Mouse (Mus musculus): ENCODE measurements around the gene Mex3a. TPM values are rescaled to one million over a fixed set of nuclear protein-coding genes. Genes with fewer than 3 reads are reported as not detected.

Mex3a gene
- polyA plus RNA-seq, 1 experiment: 0.84 TPM

DNA sequence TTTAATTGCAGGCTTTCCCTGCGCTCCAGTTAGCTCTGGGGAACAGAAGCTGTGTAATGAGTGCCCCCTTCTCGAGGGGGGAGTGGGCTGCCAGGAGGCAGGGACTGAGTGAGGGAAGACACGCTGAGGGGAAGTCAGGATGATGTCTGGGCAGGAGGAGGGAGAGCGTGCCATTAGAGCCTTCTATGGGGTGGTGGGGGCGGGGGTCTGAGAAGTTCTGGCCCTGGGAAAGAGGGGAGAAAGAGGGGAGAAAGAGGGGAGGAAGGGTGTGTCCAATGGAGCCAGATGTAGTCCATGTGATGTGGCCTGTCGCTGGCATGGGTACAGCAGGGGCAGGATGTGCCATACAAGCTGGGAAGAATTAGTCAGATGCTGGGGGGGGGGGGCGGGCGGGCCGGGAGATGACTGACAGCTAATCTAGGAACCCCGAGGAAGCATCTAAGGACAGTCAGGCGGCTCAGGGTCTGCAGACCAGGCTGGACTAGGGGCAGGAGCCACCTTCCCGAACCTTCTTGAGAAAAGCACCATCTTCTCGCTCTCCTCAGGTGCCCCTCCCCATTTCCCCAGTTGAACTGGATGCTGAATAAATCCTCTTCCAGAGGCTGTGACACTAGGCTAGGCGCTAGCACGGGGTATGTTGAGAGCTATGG, 19.2 kb upstream of the Mex3a start:
- Histone ChIP-seq H3K4me1 (ENCODE audit: control insufficient read depth, insufficient read depth, low read length) (peaks cover 41% of the 10 kb centered on the region), H3K4me3 (replicated peaks; ENCODE audit: extremely low read depth, low read depth, low read length) (no peak overlapping the region)
- DNase-seq: no peak
- TF ChIP-seq CTCF (IDR thresholded peaks at IDR 0.05; ENCODE audit: insufficient read depth, low read length) (no peak), POLR2A (IDR thresholded peaks at IDR 0.05; ENCODE audit: borderline replicate concordance, extremely low read depth, low read depth, low read length) (no peak)
- WGBS: 15% methylated on average over 15 of the region's 15 CpGs

DNA sequence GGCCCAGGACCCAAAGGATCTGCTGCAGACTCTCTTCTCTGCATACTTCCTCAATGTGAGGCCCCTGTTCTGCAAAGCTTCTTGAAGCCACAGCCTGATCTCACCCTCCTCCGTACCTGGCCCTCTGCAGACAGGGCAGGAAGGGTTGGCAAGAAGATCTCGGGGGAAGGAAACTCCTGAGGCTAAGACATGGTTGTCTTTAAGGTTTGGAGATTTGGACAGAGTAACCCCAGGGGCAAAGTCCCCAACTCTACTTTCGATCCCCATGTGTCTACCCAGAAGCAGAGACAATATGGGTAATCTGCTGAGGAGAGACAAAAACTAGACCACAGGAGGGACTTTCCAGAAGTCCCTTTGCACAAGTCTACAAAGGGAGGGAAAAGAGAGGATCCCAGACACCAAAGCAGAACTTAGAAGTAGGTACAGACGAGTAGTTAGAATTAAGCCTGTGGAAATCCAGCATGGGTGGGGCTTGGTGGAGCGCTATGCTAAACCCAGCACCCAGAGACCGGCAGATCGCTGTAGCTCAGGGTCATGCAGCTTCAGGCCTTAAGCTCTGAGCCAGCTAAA, 18.6 kb upstream of the Mex3a start:
- peaks cover 41% of the 10 kb centered on the region for H3K4me1 ChIP-seq (ENCODE audit: control insufficient read depth, insufficient read depth, low read length)
- H3K4me3 ChIP-seq (replicated peaks; ENCODE audit: extremely low read depth, low read depth, low read length): no peak overlapping the region
- no peak for DNase-seq
- 48% methylated on average over 7 of the region's 7 CpGs for WGBS
- no peak for TF ChIP-seq CTCF (IDR thresholded peaks at IDR 0.05; ENCODE audit: insufficient read depth, low read length)

- Histone ChIP-seq H3K4me1 (ENCODE audit: control insufficient read depth, insufficient read depth, low read length) (peaks cover 38% of the 10 kb centered on the region), H3K4me3 (replicated peaks; ENCODE audit: extremely low read depth, low read depth, low read length) (no peak overlapping the region)
- WGBS: 57% methylated on average over 10 of the region's 10 CpGs
- DNase-seq: peak; percentile 67
- no peak for TF ChIP-seq POLR2A (IDR thresholded peaks at IDR 0.05; ENCODE audit: borderline replicate concordance, extremely low read depth, low read depth, low read length)
- no peak for TF ChIP-seq CTCF (IDR thresholded peaks at IDR 0.05; ENCODE audit: insufficient read depth, low read length)
Observed at GRCm38 (mm10) chr3:88514231-88515094, 17.7 kb upstream of the Mex3a start.

DNA sequence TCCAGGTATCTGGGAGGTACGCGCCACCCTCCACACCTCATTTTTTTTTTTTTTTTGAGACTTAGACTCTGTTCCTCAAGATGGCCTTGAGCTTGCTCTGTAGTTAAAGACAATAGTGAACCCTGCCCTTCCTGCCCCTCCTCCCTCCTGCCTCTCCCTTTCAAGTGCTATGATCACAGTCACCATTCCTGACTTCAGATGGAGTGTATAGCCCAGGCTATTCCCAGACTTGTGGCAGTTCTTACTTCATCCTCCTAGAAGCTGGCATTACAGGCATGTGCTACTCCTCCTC, 17.2 kb upstream of the Mex3a start:
- no peak for DNase-seq
- TF ChIP-seq CTCF (IDR thresholded peaks at IDR 0.05; ENCODE audit: insufficient read depth, low read length) (no peak), POLR2A (IDR thresholded peaks at IDR 0.05; ENCODE audit: borderline replicate concordance, extremely low read depth, low read depth, low read length) (no peak)
- Histone ChIP-seq H3K4me1 (ENCODE audit: control insufficient read depth, insufficient read depth, low read length) (peaks cover 35% of the 10 kb centered on the region), H3K4me3 (replicated peaks; ENCODE audit: extremely low read depth, low read depth, low read length) (no peak overlapping the region)
- WGBS: 94% methylated on average over 2 of the region's 2 CpGs

- no peak for TF ChIP-seq POLR2A (IDR thresholded peaks at IDR 0.05; ENCODE audit: borderline replicate concordance, extremely low read depth, low read depth, low read length)
- no peak for TF ChIP-seq CTCF (IDR thresholded peaks at IDR 0.05; ENCODE audit: insufficient read depth, low read length)
- Histone ChIP-seq H3K4me3 (replicated peaks; ENCODE audit: extremely low read depth, low read depth, low read length) (no peak overlapping the region), H3K4me1 (ENCODE audit: control insufficient read depth, insufficient read depth, low read length) (peaks cover 33% of the 10 kb centered on the region)
- 82% methylated on average over 2 of the region's 2 CpGs for WGBS
- no peak for DNase-seq
Observed at GRCm38 (mm10) chr3:88516407-88516806, 15.8 kb upstream of the Mex3a start.

GRCm38 (mm10) chr3:88518411-88518810, 13.8 kb upstream of the Mex3a start:
- no peak overlapping the region for H3K4me3 ChIP-seq (replicated peaks; ENCODE audit: extremely low read depth, low read depth, low read length)
- peaks cover 16% of the 10 kb centered on the region for H3K4me1 ChIP-seq (ENCODE audit: control insufficient read depth, insufficient read depth, low read length)
- TF ChIP-seq CTCF (IDR thresholded peaks at IDR 0.05; ENCODE audit: insufficient read depth, low read length) (no peak), POLR2A (IDR thresholded peaks at IDR 0.05; ENCODE audit: borderline replicate concordance, extremely low read depth, low read depth, low read length) (no peak)
- 89% methylated on average over 4 of the region's 4 CpGs for WGBS
- no peak for DNase-seq

GRCm38 (mm10) chr3:88520078-88520477, 12.1 kb upstream of the Mex3a start:
- no peak for DNase-seq
- Histone ChIP-seq H3K4me3 (replicated peaks; ENCODE audit: extremely low read depth, low read depth, low read length) (no peak overlapping the region), H3K4me1 (ENCODE audit: control insufficient read depth, insufficient read depth, low read length) (peaks cover 7% of the 10 kb centered on the region; the same call in 1 of the 2 replicates)
- TF ChIP-seq POLR2A (IDR thresholded peaks at IDR 0.05; ENCODE audit: borderline replicate concordance, extremely low read depth, low read depth, low read length) (no peak), CTCF (IDR thresholded peaks at IDR 0.05; ENCODE audit: insufficient read depth, low read length) (no peak)
- WGBS: 84% methylated on average over 2 of the region's 2 CpGs

DNA sequence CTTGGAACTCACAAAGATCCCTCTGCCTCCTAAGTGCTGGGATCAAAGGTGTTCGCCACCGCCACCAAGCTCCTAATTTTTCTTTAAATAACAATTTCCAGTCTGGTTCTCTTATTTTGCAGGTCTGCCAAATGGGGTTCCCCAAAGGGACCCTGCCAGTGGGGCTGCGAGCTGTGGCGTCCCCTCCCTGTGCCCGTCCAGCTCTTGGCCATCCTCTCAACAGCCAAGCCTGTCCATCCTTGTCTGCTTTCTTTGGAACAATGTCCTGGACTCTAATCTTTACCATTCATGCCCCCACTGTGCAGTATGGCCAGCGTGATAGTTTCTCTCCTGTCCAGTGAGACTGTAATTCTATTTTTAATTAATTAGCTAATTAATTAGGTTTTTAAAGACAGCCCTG, 11.0 kb upstream of the Mex3a start:
- no peak for TF ChIP-seq CTCF (IDR thresholded peaks at IDR 0.05; ENCODE audit: insufficient read depth, low read length)
- TF ChIP-seq POLR2A (IDR thresholded peaks at IDR 0.05; ENCODE audit: borderline replicate concordance, extremely low read depth, low read depth, low read length): no peak
- Histone ChIP-seq H3K4me3 (replicated peaks; ENCODE audit: extremely low read depth, low read depth, low read length) (no peak overlapping the region), H3K4me1 (ENCODE audit: control insufficient read depth, insufficient read depth, low read length) (peaks cover 7% of the 10 kb centered on the region; the same call in 1 of the 2 replicates)
- no peak for DNase-seq
- 95% methylated on average over 6 of the region's 6 CpGs for WGBS

- DNase-seq: peak; percentile 72
- WGBS: 17% methylated on average over 9 of the region's 9 CpGs
Observed at GRCm38 (mm10) chr3:88521803-88522331, 10.3 kb upstream of the Mex3a start.

More at GRCm38 (mm10) chr3:88521803-88522331, 10.3 kb upstream of the Mex3a start:
- Histone ChIP-seq H3K4me3 (replicated peaks; ENCODE audit: extremely low read depth, low read depth, low read length) (no peak overlapping the region), H3K4me1 (ENCODE audit: control insufficient read depth, insufficient read depth, low read length) (peaks cover 7% of the 10 kb centered on the region; the same call in 1 of the 2 replicates)
- no peak for TF ChIP-seq POLR2A (IDR thresholded peaks at IDR 0.05; ENCODE audit: borderline replicate concordance, extremely low read depth, low read depth, low read length)
- peak; percentile 97 for TF ChIP-seq CTCF (IDR thresholded peaks at IDR 0.05; ENCODE audit: insufficient read depth, low read length)

Measured in lung, adult 2 months (tissue).